In the genomic region with DNA sequence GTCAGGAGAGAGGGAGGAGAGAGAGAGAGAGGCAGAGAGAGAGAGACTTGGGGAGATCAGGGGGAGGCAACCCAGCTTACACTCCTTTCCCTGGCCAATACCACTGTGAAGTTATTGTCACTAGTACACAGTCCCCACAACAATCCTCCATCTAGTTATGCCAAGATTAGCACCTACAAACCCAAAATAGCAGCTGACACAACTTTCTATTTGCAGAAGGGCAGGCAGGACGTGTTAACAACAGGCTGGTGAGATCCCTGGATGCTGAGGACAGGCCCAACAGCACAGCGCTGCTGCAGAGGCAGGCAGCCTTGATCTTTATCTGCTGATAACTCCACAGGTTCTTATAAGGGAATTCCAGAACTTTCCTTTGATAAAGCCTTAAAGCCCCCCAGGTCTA, we compare ENCODE assay signal across 21 mouse cellular contexts. TPM values are rescaled to one million over a fixed set of nuclear protein-coding genes. Genes with fewer than 3 reads are reported as not detected.
DNase-seq lines count a peak whose midpoint lies in the region; ATAC-seq and TF ChIP-seq lines count a peak whose summit lies in the region.
"Had no signal": no experiment of that assay in that cellular context is flagged by ENCODE, and none has a peak within 500 bp of the region (broad histone marks: within the 10 kb centered on the region; RNA-seq: fewer than 3 reads in every experiment).

No protein-coding gene starts in this region.

- ATAC-seq in heart, embryonic 12.5 days (ENCODE audit: insufficient number of reproducible peaks, low FRiP score): peak; percentile 67
- ATAC-seq: forebrain, embryonic 16.5 days; hindbrain, embryonic 16.5 days; intestine, embryonic 16.5 days had no signal

- H3K36me3 ChIP-seq in heart, adult 2 months (ENCODE audit: control insufficient read depth, insufficient read depth, low read length): peaks cover 6% of the 10 kb centered on the region; the same call in 1 of the 2 replicates
- no peaks in the 10 kb centered on the region for H3K36me3 ChIP-seq in heart, embryonic 12.5 days
- H3K36me3 ChIP-seq in midbrain, embryonic 10.5 days: no peaks in the 10 kb centered on the region
- H3K36me3 ChIP-seq: limb, embryonic 13.5 days; liver, embryonic 13.5 days; midbrain, embryonic 12.5 days had no signal

- H3K4me3 ChIP-seq in heart, adult 2 months: no peak overlapping the region
- no peak overlapping the region for H3K4me3 ChIP-seq in heart, embryonic 12.5 days
- no peak overlapping the region for H3K4me3 ChIP-seq in midbrain, embryonic 10.5 days
- H3K4me3 ChIP-seq: limb, embryonic 13.5 days; liver, embryonic 13.5 days; midbrain, embryonic 12.5 days had no signal

- 0 out of 2 replicates have a peak, but pooled peaks have one; percentile 15 for TF ChIP-seq EP300 in heart, adult 2 months (IDR thresholded peaks at IDR 0.05; ENCODE audit: insufficient read depth, low read depth, low read length)

- no peaks in the 10 kb centered on the region for H3K27me3 ChIP-seq in heart, adult 2 months (ENCODE audit: control insufficient read depth, insufficient read depth, low read length)
- no peaks in the 10 kb centered on the region for H3K27me3 ChIP-seq in heart, embryonic 12.5 days (replicated peaks)
- peaks cover 11% of the 10 kb centered on the region for H3K27me3 ChIP-seq in midbrain, embryonic 10.5 days (ENCODE audit: low read depth, poor library complexity, severe bottlenecking)
- H3K27me3 ChIP-seq: limb, embryonic 13.5 days; midbrain, embryonic 12.5 days had no signal

- intact Hi-C loops in heart, postnatal 25 days (cut with DNase I): no loop called here
- intact Hi-C loops in heart, adult 2 months (cut with DNase I): no loop called here
- intact Hi-C loops in heart, postnatal 14 days (cut with DNase I): loop anchor here (5.0 kb wide), 1 partner anchor 45 kb away; no protein-coding TSS in a partner anchor

- peaks cover 5% of the 10 kb centered on the region for H3K79me2 ChIP-seq in heart, adult 2 months (replicated peaks; ENCODE audit: control insufficient read depth, insufficient read depth, low read length)

- H3K4me2 ChIP-seq in heart, embryonic 12.5 days: peak overlapping the region; percentile 29
- H3K4me2 ChIP-seq: limb, embryonic 13.5 days; liver, embryonic 13.5 days; midbrain, embryonic 12.5 days had no signal

- TF ChIP-seq POLR2A in heart, adult 2 months (IDR thresholded peaks at IDR 0.05; ENCODE audit: insufficient read depth, low read depth, low read length): no peak

- no peaks in the 10 kb centered on the region for H3K9me3 ChIP-seq in heart, embryonic 12.5 days (replicated peaks)
- H3K9me3 ChIP-seq in midbrain, embryonic 10.5 days (replicated peaks): no peaks in the 10 kb centered on the region
- H3K9me3 ChIP-seq: limb, embryonic 13.5 days; liver, embryonic 13.5 days; midbrain, embryonic 12.5 days had no signal

- no peak for TF ChIP-seq CTCF in heart, adult 2 months (IDR thresholded peaks at IDR 0.05)

- H3K9ac ChIP-seq in heart, adult 2 months (ENCODE audit: low read depth, low read length): peak overlapping the region; percentile 38; the same call in 1 of the 2 replicates
- no peak overlapping the region for H3K9ac ChIP-seq in heart, embryonic 12.5 days
- H3K9ac ChIP-seq: limb, embryonic 13.5 days; liver, embryonic 13.5 days; midbrain, embryonic 12.5 days had no signal

- peak; percentile 73 to 83 for DNase-seq in heart, adult 18-20 months
- no peak for DNase-seq in heart, postnatal 25 days (ENCODE audit: low spot score)
- peak in 1 of 2 experiments; percentile 63 for DNase-seq in heart, adult 2 months
- DNase-seq in heart, postnatal 14 days: peak; percentile 29 to 46
- no peak for DNase-seq in midbrain, embryonic 10.5 days (ENCODE audit: low spot score)
- no peak for DNase-seq in ovary, postnatal 14 days (ENCODE audit: low spot score)
- no peak for DNase-seq in left cerebral cortex, adult 18-20 months (ENCODE audit: low spot score in 2 of 2)
- DNase-seq: B cell, adult 2 months; cerebellum, adult 9-11 months; kidney, postnatal 36 days; layer of hippocampus, adult 9-11 months; liver, embryonic 13.5 days; thymus, postnatal 4 days had no signal

- H3K27ac ChIP-seq in heart, adult 2 months: peak overlapping the region; percentile 83
- peak overlapping the region; percentile 95 for H3K27ac ChIP-seq in heart, embryonic 12.5 days (ENCODE audit: poor library complexity, severe bottlenecking)
- no peak overlapping the region for H3K27ac ChIP-seq in midbrain, embryonic 10.5 days (replicated peaks)
- H3K27ac ChIP-seq: limb, embryonic 13.5 days; liver, embryonic 13.5 days; macrophage; midbrain, embryonic 12.5 days had no signal

- 10% methylated on average over 2 of the region's 2 CpGs for WGBS in heart, adult 2 months
- 6% methylated on average over 2 of the region's 2 CpGs for WGBS in heart, embryonic 12.5 days
- WGBS in midbrain, embryonic 10.5 days: 59% methylated on average over 2 of the region's 2 CpGs

- H3K4me1 ChIP-seq in heart, adult 2 months (ENCODE audit: control insufficient read depth, insufficient read depth, low read length): peaks cover 9% of the 10 kb centered on the region
- H3K4me1 ChIP-seq in heart, embryonic 12.5 days (replicated peaks): peaks cover 33% of the 10 kb centered on the region
- H3K4me1 ChIP-seq in midbrain, embryonic 10.5 days: peaks cover 13% of the 10 kb centered on the region
- H3K4me1 ChIP-seq: liver, embryonic 13.5 days had no signal

RNA-seq across cellular contexts. Expression of gene Lama4, which starts 3.4 kb away (rescaled TPM):
- total RNA-seq in heart, adult 18-20 months (2021): 10 to 100 TPM; 47.2 to 52.0 TPM
- 10 to 100 TPM; 72.6 to 81.7 TPM for total RNA-seq in heart, postnatal 25 days (2021)
- total RNA-seq in heart, adult 2 months (2021): 10 to 100 TPM; 51.8 to 55.4 TPM
- 40.7 and 52.7 TPM in 2 replicates for polyA plus RNA-seq in heart, adult 2 months (2012; rRNA removed)
- polyA plus RNA-seq in heart, embryonic 12.5 days (2016; fragmentation: Nextera tagmentation; extraction: Ambion mirVana): 144 and 158 TPM in 2 replicates
- total RNA-seq in heart, postnatal 14 days (2021): 100 to 1,000 TPM; 123 to 133 TPM
- polyA plus RNA-seq in midbrain, embryonic 10.5 days (2016; fragmentation: Nextera tagmentation; extraction: Ambion mirVana): 10.8 and 13.9 TPM in 2 replicates
- 1 to 10 TPM; 8.6 to 9.5 TPM for total RNA-seq in left cerebral cortex, adult 18-20 months (2021)
- total RNA-seq: monocyte, adult 5-6 weeks had no signal
- polyA plus RNA-seq: macrophage had no signal

Comparison
In these comparisons a context has a peak if more than half of its experiments do, and no peak if none do; other contexts are left out.
1. DNase-seq: peak in heart, adult 18-20 months (2 of 2) and heart, postnatal 14 days (2 of 2); none in heart, postnatal 25 days (single experiment), midbrain, embryonic 10.5 days (single experiment), ovary, postnatal 14 days (single experiment) and left cerebral cortex, adult 18-20 months (0 of 2).
2. RNA of gene Lama4, which starts 3.4 kb away (total RNA-seq): 123 to 133 TPM in heart, postnatal 14 days, 72.6 to 81.7 TPM in heart, postnatal 25 days, 51.8 to 55.4 TPM in heart, adult 2 months and 47.2 to 52.0 TPM in heart, adult 18-20 months; 8.6 to 9.5 TPM in left cerebral cortex, adult 18-20 months; every median in the first group is over 4 times any median in the second.